Mouse (Mus musculus) myocyte (in vitro differentiated cells): Measurements from ENCODE around the gene Vsig10l. TPM values are rescaled to one million over a fixed set of nuclear protein-coding genes. Genes with fewer than 3 reads are reported as not detected.

Experiments used
- H3K27me3 ChIP-seq: one replicate; pipeline ENCODE4 v1.6.1; 2011; ENCODE audit not compliant: control insufficient read depth, insufficient read depth, insufficient read length
- H3K36me3 ChIP-seq: one replicate; pipeline ENCODE4 v1.6.1; 2011; ENCODE audit not compliant: control insufficient read depth, insufficient read depth
- H3K4me2 ChIP-seq: one replicate; pipeline ENCODE4 v1.6.1; 2011; ENCODE audit warnings: low read depth, control low read depth
- H3K4me3 ChIP-seq: one replicate; pipeline ENCODE4 v1.5.1; 2011; ENCODE audit warnings: mild to moderate bottlenecking, control low read depth, moderate library complexity
- H3K79me2 ChIP-seq: one replicate; pipeline ENCODE4 v1.6.1; 2011; ENCODE audit not compliant: control insufficient read depth, insufficient read depth
- H3ac ChIP-seq: one replicate; pipeline ENCODE4 v1.6.1; 2011; ENCODE audit not compliant: control insufficient read depth, insufficient read length
- CEBPB ChIP-seq: IDR thresholded peaks from 2 replicates; pipeline ENCODE4 v1.6.1; 2011; ENCODE audit warnings: mild to moderate bottlenecking, moderate library complexity; ENCODE audit not compliant: poor library complexity, insufficient read depth, severe bottlenecking
- E2F4 ChIP-seq: IDR thresholded peaks from one replicate; pipeline ENCODE4 v1.6.1; 2011; ENCODE audit warnings: mild to moderate bottlenecking, control low read depth, moderate library complexity; ENCODE audit not compliant: insufficient read depth
- MAX ChIP-seq: IDR thresholded peaks from one replicate; pipeline ENCODE4 v1.6.1; 2011; ENCODE audit warnings: low read depth, mild to moderate bottlenecking, control low read depth
- MYOD1 ChIP-seq, 3 experiments: IDR thresholded peaks; one replicate each; pipeline ENCODE4 v1.6.1; 2011; ENCODE audit warnings: control low read depth in 2 of 3, low read depth in 2 of 3, mild to moderate bottlenecking in 2 of 3, moderate library complexity in 1 of 3; ENCODE audit not compliant: insufficient read length in 2 of 3, control insufficient read depth in 1 of 3
- MYOG ChIP-seq, 3 experiments: IDR thresholded peaks; one replicate each; pipeline ENCODE4 v1.6.1; 2011; ENCODE audit warnings: control low read depth in 2 of 3, low read depth in 2 of 3, mild to moderate bottlenecking in 2 of 3; ENCODE audit not compliant: insufficient read length in 2 of 3, control insufficient read depth in 1 of 3, insufficient read depth in 1 of 3
- POLR2A ChIP-seq: IDR thresholded peaks from one replicate; pipeline ENCODE4 v1.6.1; 2011; ENCODE audit warnings: low read depth, mild to moderate bottlenecking, control low read depth, moderate library complexity; ENCODE audit not compliant: insufficient read length
- POLR2AphosphoS2 ChIP-seq: IDR thresholded peaks from one replicate; pipeline ENCODE4 v1.6.1; 2011; ENCODE audit warnings: low read depth, control low read depth; ENCODE audit not compliant: insufficient read length
- REST ChIP-seq: IDR thresholded peaks from one replicate; pipeline ENCODE4 v1.6.1; 2011; ENCODE audit warnings: mild to moderate bottlenecking, control low read depth, moderate library complexity; ENCODE audit not compliant: insufficient read depth, insufficient read length
- SRF ChIP-seq: IDR thresholded peaks from one replicate; pipeline ENCODE4 v1.6.1; 2011; ENCODE audit warnings: low read depth; ENCODE audit not compliant: control insufficient read depth, insufficient read length
- TCF12 ChIP-seq: IDR thresholded peaks from one replicate; pipeline ENCODE4 v1.6.1; 2011; ENCODE audit warnings: mild to moderate bottlenecking, control low read depth; ENCODE audit not compliant: poor library complexity, insufficient read depth, severe bottlenecking
- TCF3 ChIP-seq: IDR thresholded peaks from one replicate; pipeline ENCODE4 v1.6.1; 2011; ENCODE audit warnings: low read depth, control low read depth; ENCODE audit not compliant: insufficient read length
- USF1 ChIP-seq: IDR thresholded peaks from one replicate; pipeline ENCODE4 v1.6.1; 2011; ENCODE audit warnings: low read depth, mild to moderate bottlenecking, control low read depth, moderate library complexity
- polyA plus RNA-seq: library from polyadenylated mRNA; unstranded; fragments of >200 nt; fragmentation: generic; extraction: Trizol; gene quantifications from one replicate; pipeline ENCODE4 v1.2.1, GENCODE M21; 2012; ENCODE audit warnings: missing spikeins

Gene Vsig10l
- polyA plus RNA-seq, 1 experiment, result 0.73 TPM

DNA sequence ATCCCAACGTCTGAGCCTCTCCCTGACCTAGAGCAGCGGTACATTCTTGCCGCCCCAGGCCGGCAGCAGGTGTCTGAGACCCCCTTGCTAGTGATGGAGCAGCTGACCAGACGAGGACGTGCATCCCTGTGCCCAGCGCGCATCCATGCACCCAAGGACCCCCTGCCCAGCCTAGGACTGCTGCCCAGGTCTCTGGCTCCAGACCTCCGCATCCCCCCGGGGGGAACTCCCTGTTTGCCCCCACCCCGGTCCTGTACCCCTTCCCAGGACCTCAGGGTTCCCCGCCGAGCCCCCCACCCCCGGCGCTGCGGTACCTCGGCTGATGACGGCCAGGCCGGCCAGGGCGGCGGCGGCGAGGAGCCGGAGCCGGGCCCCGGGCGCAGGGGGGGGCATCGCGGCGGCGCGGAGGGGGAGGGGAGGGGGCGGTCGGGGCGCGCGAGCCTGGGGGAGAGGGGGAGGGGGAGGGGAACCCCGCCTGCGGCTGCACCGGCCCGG lies 26.7 kb downstream of the Vsig10l start, which contains the start of gene Iglon5:
TSS of gene Iglon5 (minus strand) at position 445 of the 495 bp plus-strand sequence.
- H3K4me3 ChIP-seq, result no peak within 1 kb of the TSS
- H3ac ChIP-seq, result no peak within 1 kb of the TSS
- peaks cover 8% of the 10 kb centered on the region for H3K27me3 ChIP-seq
- no peak for TF ChIP-seq TCF12
- no peak for TF ChIP-seq CEBPB
- TF ChIP-seq USF1, result no peak
- TF ChIP-seq TCF3, result no peak
- TF ChIP-seq POLR2AphosphoS2, result no peak
- no peak for TF ChIP-seq MAX
- no peak for TF ChIP-seq MYOD1 (IDR thresholded peaks at IDR 0.05; ENCODE audit: control insufficient read depth in 1 of 3, insufficient read length in 2 of 3, low read depth in 2 of 3)
- no peak for TF ChIP-seq E2F4
- TF ChIP-seq POLR2A, result no peak
- TF ChIP-seq SRF, result no peak
- no peak for TF ChIP-seq MYOG (IDR thresholded peaks at IDR 0.05; ENCODE audit: control insufficient read depth in 1 of 3, insufficient read depth in 1 of 3, insufficient read length in 2 of 3, low read depth in 2 of 3)
- TF ChIP-seq REST, result no peak
- H3K79me2 ChIP-seq, result no peaks in the 10 kb centered on the region
- H3K36me3 ChIP-seq, result no peaks in the 10 kb centered on the region
- H3K4me2 ChIP-seq, result peak within 1 kb of the TSS; percentile 61

DNA sequence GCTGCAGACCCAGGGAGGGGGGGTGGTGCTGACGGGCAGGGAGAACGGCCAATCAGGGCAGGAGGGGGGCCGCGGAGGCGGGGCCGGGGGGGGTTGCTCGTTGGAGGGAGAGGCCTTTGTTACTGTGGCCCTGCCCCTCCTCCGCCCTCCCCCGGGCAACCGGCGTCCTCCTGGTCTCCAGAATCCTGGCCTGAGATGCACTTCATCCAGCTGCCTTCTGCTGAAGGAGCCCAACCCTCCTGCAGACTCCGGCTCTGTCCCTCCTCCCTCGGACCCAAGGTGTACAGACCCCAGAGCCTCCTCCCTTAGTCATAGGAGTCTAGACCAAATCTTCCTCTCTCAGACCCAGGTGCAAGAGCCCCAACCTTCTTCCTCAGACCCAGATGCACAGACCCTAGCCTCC lies 27.2 kb downstream of the Vsig10l start:
- TF ChIP-seq MYOG (IDR thresholded peaks at IDR 0.05; ENCODE audit: control insufficient read depth in 1 of 3, insufficient read depth in 1 of 3, insufficient read length in 2 of 3, low read depth in 2 of 3), result no peak
- TF ChIP-seq CEBPB, result no peak
- no peak for TF ChIP-seq SRF
- TF ChIP-seq POLR2A, result no peak
- no peak for TF ChIP-seq TCF3
- no peak for TF ChIP-seq E2F4
- TF ChIP-seq TCF12, result no peak
- TF ChIP-seq USF1, result no peak
- Histone ChIP-seq H3K36me3 (no peaks in the 10 kb centered on the region), H3K27me3 (peaks cover 8% of the 10 kb centered on the region), H3ac (no peak overlapping the region), H3K4me3 (no peak overlapping the region), H3K79me2 (no peaks in the 10 kb centered on the region), H3K4me2 (peak overlapping the region; percentile 61)

DNA sequence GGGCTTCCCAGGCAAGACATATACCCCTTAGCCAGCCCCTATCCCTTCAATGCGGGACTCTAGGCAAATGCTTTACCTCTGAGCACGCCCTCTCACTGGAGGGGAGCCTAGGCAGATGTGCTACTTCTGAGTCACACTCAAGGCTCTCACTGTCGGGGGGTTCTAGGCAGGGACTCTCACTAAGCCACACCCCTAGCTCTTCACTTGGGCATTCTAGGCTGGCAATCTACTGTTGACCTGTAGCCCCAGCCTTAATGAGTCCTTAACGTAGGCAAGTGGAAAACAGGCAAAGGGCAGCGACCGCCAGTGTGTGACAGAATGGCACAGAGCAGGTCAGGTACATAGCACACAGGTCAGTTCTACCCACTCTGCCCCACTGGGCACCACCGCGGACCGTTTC lies 27.9 kb downstream of the Vsig10l start:
- H3K79me2 ChIP-seq, result no peaks in the 10 kb centered on the region
- H3K27me3 ChIP-seq, result peaks cover 8% of the 10 kb centered on the region
- H3K4me3 ChIP-seq, result no peak overlapping the region
- no peaks in the 10 kb centered on the region for H3K36me3 ChIP-seq
- no peak overlapping the region for H3ac ChIP-seq
- peak overlapping the region; percentile 61 for H3K4me2 ChIP-seq
- no peak for TF ChIP-seq POLR2A

DNA sequence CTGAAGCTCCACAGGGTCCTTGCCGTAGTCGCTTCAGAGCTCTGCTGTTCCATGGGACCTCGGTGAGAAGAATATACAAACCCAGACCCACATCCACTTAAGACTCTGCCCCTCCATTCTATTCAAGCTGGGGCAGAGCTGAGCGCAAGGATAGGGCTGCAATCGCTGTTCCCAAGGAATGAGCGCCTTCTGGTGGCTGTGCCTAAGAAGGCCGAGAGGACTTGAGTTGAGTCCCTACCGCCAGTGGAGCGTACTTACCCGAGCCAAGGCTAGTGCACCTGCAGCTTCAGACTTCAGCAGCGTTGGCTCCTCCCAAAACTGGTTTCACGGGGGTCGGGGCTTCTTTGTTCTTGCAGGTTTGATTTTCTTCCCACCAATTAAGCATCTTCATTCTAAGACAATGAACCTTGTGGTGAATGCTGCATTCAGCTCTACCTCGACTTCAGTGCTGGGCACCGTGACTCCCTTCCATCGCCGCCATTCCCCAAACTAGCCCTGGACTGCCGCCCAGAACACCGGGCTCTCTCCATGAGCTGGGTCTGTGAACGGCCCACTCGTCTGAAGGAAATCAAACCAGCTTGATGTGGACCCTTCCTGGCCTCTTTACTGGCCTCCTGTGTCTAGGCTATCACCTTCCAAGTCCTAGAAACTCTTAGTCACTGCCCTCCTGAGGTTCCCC lies 32.5 kb downstream of the Vsig10l start:
- Histone ChIP-seq H3K27me3 (peaks cover 8% of the 10 kb centered on the region), H3K4me3 (no peak overlapping the region), H3K4me2 (no peak overlapping the region), H3K79me2 (no peaks in the 10 kb centered on the region), H3ac (no peak overlapping the region), H3K36me3 (no peaks in the 10 kb centered on the region)
- TF ChIP-seq REST, result no peak
- TF ChIP-seq POLR2AphosphoS2, result no peak
- no peak for TF ChIP-seq MYOG (IDR thresholded peaks at IDR 0.05; ENCODE audit: control insufficient read depth in 1 of 3, insufficient read depth in 1 of 3, insufficient read length in 2 of 3, low read depth in 2 of 3)
- TF ChIP-seq USF1, result no peak

DNA sequence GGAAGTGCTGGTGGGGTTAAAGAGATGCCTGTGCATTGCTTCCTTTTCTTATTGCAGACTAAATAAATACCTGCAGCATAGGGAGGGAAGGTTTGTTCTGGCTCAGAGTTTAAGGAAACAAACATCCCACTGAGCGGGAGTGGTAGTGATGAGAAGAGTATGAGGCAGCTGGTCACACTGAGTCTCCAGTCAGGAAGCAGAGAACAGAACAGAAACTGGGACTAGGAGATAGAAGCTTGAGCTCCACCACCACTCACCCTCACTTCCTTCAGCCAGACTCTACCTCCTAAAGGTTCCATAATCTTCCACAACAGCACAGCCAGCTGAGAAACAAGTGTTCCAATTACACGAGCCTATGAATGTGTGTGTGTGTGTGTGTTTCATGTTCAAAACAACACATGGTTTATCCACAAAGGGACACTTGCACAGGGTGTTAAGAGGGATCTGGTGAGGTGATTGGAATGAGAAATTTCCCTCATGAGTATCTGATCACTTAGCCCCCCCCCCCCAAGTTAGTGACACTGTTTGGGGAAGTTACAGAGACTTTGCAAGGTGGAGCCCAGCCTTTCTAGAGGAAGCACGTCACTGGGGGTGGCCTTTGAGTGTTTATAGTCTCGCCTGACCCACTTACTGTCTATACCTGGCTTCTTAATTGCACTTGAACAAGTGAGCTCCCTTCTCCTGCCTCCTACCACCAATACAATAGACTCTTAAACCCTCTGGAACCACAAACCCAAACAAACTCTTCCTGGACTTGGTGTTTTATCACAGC lies 48.9 kb downstream of the Vsig10l start:
- no peak overlapping the region for H3ac ChIP-seq
- TF ChIP-seq USF1, result no peak
- TF ChIP-seq TCF3, result no peak
- TF ChIP-seq REST, result no peak
- no peak for TF ChIP-seq POLR2A
- TF ChIP-seq TCF12, result no peak
- no peak for TF ChIP-seq MAX
- TF ChIP-seq MYOG (IDR thresholded peaks at IDR 0.05; ENCODE audit: control insufficient read depth in 1 of 3, insufficient read depth in 1 of 3, insufficient read length in 2 of 3, low read depth in 2 of 3), result no peak
- TF ChIP-seq MYOD1 (IDR thresholded peaks at IDR 0.05; ENCODE audit: control insufficient read depth in 1 of 3, insufficient read length in 2 of 3, low read depth in 2 of 3), result no peak
- TF ChIP-seq CEBPB, result no peak
- TF ChIP-seq E2F4, result no peak
- TF ChIP-seq SRF, result no peak
- no peak for TF ChIP-seq POLR2AphosphoS2
- no peak overlapping the region for H3K4me2 ChIP-seq
- no peaks in the 10 kb centered on the region for H3K79me2 ChIP-seq
- H3K4me3 ChIP-seq, result no peak overlapping the region
- no peaks in the 10 kb centered on the region for H3K36me3 ChIP-seq
- H3K27me3 ChIP-seq, result peaks cover 6% of the 10 kb centered on the region
